Mouse (Mus musculus) cerebellum, postnatal 14 days (tissue): ENCODE results near the gene Krt31.

Experiments used
- DNase-seq, 2 experiments: peaks; one replicate each; pipeline ENCODE4 v3.0.0; 2021; ENCODE audit warnings: mixed read lengths in 2 of 2

Gene Krt31

DNA sequence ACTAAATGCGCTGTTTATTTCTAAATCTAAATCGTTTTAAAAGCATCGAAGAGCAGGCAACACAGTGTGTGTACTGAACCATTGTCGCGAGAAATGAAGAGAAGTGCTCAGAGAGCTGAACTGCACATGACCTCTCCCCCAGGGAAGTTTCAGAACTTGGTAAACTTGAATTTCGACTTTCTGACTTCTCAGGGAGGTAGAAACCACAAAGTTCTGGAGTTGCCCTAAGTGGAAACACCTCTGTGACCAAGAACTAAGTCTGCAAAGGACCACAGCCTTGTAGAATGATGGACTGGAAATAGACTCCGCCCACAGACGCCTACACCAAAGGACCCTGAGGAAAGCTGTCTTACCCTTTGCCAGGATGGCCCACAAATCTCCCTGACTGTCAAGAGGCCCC is 44.4 kb downstream of the Krt31 start:
- no peak for DNase-seq

DNA sequence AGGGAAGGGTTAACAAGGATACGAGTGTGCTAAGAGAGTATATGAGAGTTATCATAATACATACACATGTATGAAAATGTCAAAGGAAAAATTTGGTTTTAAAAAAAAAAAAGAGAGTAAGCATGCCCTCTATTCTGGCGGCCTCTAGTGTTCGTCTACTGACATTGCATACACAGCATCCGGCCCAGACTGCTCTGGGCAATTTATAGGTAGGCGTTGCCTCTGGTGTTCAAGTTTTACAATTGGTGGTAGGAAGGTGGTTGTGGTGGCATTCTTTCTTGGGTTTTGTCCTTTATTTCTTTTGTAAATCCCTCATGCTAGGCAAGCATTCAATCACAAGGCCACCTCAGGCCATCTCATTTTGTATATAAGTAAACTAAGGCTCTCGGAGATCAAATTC is 45.5 kb downstream of the Krt31 start:
- DNase-seq: peak; percentile 72 to 78

DNA sequence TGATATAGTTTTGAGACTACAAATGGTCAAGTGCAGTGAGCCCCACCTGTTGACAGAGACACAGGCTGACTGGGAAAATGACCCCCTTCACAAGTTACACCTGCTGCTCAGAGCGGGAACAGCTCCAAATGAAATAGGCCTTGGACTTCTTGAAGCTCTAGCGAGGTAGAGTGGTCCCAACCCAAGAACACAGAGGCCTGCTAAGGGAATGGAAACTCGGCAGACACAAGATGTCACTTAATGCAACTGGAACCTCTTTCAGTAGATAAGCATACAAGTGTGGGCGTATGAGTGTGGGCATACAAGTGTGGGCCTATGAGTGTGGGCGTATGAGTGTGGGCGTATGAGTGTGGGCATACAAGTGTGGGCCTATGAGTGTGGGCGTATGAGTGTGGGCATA is 51.3 kb downstream of the Krt31 start:
- no peak for DNase-seq
